Mouse (Mus musculus) neural tube, embryonic 15.5 days (tissue): ENCODE measurements around the gene Liph. TPM values are rescaled to one million over a fixed set of nuclear protein-coding genes. Genes with fewer than 3 reads are reported as not detected.

ENCODE experiments used
- ATAC-seq: fragments of 200-750 bp; cut with Nextera tagmentation; 2 replicates; pipeline ENCODE4 v1.8.0; 2017; ENCODE audit warnings: mild to moderate bottlenecking, moderate TSS enrichment, moderate library complexity; ENCODE audit not compliant: low FRiP score
- H3K27ac ChIP-seq: fragments of 300-500 bp; sonication (generic); replicated peaks from 2 replicates; pipeline ENCODE4 v1.5.1; 2015; ENCODE audit warnings: mild to moderate bottlenecking, inconsistent platforms
- H3K27me3 ChIP-seq: fragments of 300-500 bp; sonication (generic); replicated peaks from 2 replicates; pipeline ENCODE4 v1.6.1; 2015; ENCODE audit warnings: inconsistent platforms
- H3K36me3 ChIP-seq: fragments of 300-500 bp; sonication (generic); 2 replicates; pipeline ENCODE4 v1.6.1; 2015; ENCODE audit warnings: inconsistent platforms
- H3K4me1 ChIP-seq: fragments of 300-500 bp; sonication (generic); 2 replicates; pipeline ENCODE4 v1.6.1; 2015; ENCODE audit warnings: inconsistent platforms
- H3K4me2 ChIP-seq: fragments of 300-500 bp; sonication (generic); 2 replicates; pipeline ENCODE4 v1.6.1; 2015; ENCODE audit warnings: inconsistent platforms, mild to moderate bottlenecking, moderate library complexity
- H3K4me3 ChIP-seq: fragments of 300-500 bp; sonication (generic); replicated peaks from 2 replicates; pipeline ENCODE4 v1.5.1; 2015; ENCODE audit warnings: mild to moderate bottlenecking, inconsistent platforms
- H3K9ac ChIP-seq: fragments of 300-500 bp; sonication (generic); replicated peaks from 2 replicates; pipeline ENCODE4 v1.6.1; 2015; ENCODE audit warnings: mild to moderate bottlenecking, inconsistent platforms
- H3K9me3 ChIP-seq: fragments of 300-500 bp; sonication (generic); replicated peaks from 2 replicates; pipeline ENCODE4 v1.6.1; 2016; ENCODE audit warnings: inconsistent platforms
- WGBS: fragments of 180-500 bp; shearing (Covaris S2); methylation state at CpG from one replicate; pipeline ENCODE4 v1.1.7; 2015; ENCODE audit warnings: mixed read lengths; 5-methylcytosine and 5-hydroxymethylcytosine counted together
- polyA plus RNA-seq: library from polyadenylated mRNA; unstranded; fragments of >200 nt; fragmentation: Nextera tagmentation; extraction: Ambion mirVana; gene quantifications from 2 replicates; pipeline ENCODE4 v1.2.1, GENCODE M21; 2015

The Liph gene
- 0.49 and 1.8 TPM in 2 replicates for polyA plus RNA-seq

- Histone ChIP-seq H3K4me2 (peak within 1 kb of the TSS; percentile 61), H3K9ac (0 out of 2 replicates have a peak within 1 kb of the TSS, but pooled peaks have one; percentile 26), H3K36me3 (no peaks in the 10 kb centered on the region), H3K4me1 (peaks cover 5% of the 10 kb centered on the region), H3K4me3 (peak within 1 kb of the TSS; percentile 30), H3K9me3 (no peaks in the 10 kb centered on the region), H3K27me3 (no peaks in the 10 kb centered on the region), H3K27ac (no peak within 1 kb of the TSS)
- 2% methylated on average over 16 of the region's 16 CpGs for WGBS
- ATAC-seq = no peak
Observed at GRCm38 (mm10) chr16:21995304-21995703, at the start of gene Liph. TSS of gene Liph (minus strand) at chr16:21995663.

- Histone ChIP-seq H3K36me3 (peaks cover 76% of the 10 kb centered on the region), H3K4me3 (no peak overlapping the region), H3K27ac (no peak overlapping the region), H3K4me1 (no peaks in the 10 kb centered on the region), H3K27me3 (no peaks in the 10 kb centered on the region), H3K9me3 (no peaks in the 10 kb centered on the region), H3K9ac (no peak overlapping the region), H3K4me2 (no peak overlapping the region)
- 91% methylated on average over 4 of the region's 4 CpGs for WGBS
- no peak for ATAC-seq
Observed at GRCm38 (mm10) chr16:22043830-22044229, 48.4 kb upstream of the Liph start.

DNA sequence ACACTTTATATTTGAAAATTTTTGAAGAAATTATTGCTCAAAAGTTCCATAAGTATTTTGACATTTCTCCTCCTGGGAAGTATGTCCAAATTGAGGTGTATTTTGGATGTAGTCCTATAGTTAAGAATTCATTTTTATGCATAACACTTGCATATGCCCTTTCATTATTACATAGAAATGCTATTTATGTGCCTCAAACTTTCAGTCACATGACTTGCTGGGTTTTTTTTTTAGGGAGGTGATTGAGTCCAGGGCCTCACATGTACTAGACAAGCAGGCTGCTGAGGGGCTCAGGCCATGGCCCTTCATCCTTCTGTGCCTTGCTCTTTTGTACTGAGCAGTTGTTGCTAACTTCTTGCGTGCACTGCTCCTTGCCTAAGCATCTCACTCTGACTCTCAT lies 44.5 kb upstream of the Liph start:
- Histone ChIP-seq H3K36me3 (peaks cover 66% of the 10 kb centered on the region), H3K9ac (no peak overlapping the region), H3K27me3 (no peaks in the 10 kb centered on the region), H3K4me2 (no peak overlapping the region), H3K4me3 (no peak overlapping the region), H3K27ac (no peak overlapping the region), H3K9me3 (no peaks in the 10 kb centered on the region), H3K4me1 (no peaks in the 10 kb centered on the region)
- ATAC-seq = no peak
- 86% methylated on average over 1 of the region's 1 CpGs for WGBS

DNA sequence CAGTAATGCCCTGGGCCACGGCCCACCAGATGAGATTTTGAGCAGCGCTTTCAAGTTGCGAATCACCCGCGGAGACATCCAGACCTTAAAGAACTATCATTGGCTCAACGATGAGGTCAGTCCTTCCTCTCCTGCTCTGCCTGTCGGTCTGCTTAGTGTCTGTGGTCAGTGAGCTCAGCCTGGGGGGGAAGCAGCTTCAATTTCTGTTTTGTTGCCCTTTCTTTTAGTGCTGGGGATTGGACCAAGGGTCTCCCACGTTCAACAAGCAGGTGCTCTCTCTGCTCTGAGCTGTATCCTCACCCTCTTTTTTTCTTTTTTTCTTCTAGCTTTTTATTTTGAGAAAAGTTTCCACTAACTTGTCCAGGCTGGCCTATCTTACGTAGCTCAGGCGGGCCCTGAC lies 43.1 kb upstream of the Liph start:
- Histone ChIP-seq H3K4me2 (no peak overlapping the region), H3K4me1 (no peaks in the 10 kb centered on the region), H3K9me3 (no peaks in the 10 kb centered on the region), H3K27me3 (no peaks in the 10 kb centered on the region), H3K36me3 (peaks cover 52% of the 10 kb centered on the region), H3K9ac (no peak overlapping the region), H3K27ac (no peak overlapping the region), H3K4me3 (no peak overlapping the region)
- ATAC-seq = no peak
- WGBS = 91% methylated on average over 10 of the region's 10 CpGs

- Histone ChIP-seq H3K4me3 (no peak overlapping the region), H3K4me2 (no peak overlapping the region), H3K36me3 (peaks cover 80% of the 10 kb centered on the region), H3K9me3 (no peaks in the 10 kb centered on the region), H3K27me3 (no peaks in the 10 kb centered on the region), H3K9ac (no peak overlapping the region), H3K4me1 (no peaks in the 10 kb centered on the region), H3K27ac (no peak overlapping the region)
- no peak for ATAC-seq
- 98% methylated on average over 5 of the region's 5 CpGs for WGBS
Observed at GRCm38 (mm10) chr16:22027474-22027873, 32.0 kb upstream of the Liph start.

- no peak for ATAC-seq
- H3K36me3 ChIP-seq = peaks cover 68% of the 10 kb centered on the region
- H3K27me3 ChIP-seq = no peaks in the 10 kb centered on the region
- WGBS = 100% methylated on average over 2 of the region's 2 CpGs
- H3K9ac ChIP-seq = no peak overlapping the region
- no peak overlapping the region for H3K4me2 ChIP-seq
- H3K9me3 ChIP-seq = no peaks in the 10 kb centered on the region
- H3K4me3 ChIP-seq = no peak overlapping the region
- H3K27ac ChIP-seq = no peak overlapping the region
- H3K4me1 ChIP-seq = no peaks in the 10 kb centered on the region
Observed at GRCm38 (mm10) chr16:22022122-22022521, 26.7 kb upstream of the Liph start.

GRCm38 (mm10) chr16:22015569-22015968 lies 20.1 kb upstream of the Liph start:
- Histone ChIP-seq H3K9me3 (no peaks in the 10 kb centered on the region), H3K9ac (no peak overlapping the region), H3K4me3 (no peak overlapping the region), H3K27me3 (no peaks in the 10 kb centered on the region), H3K36me3 (peaks cover 41% of the 10 kb centered on the region), H3K4me1 (peaks cover 9% of the 10 kb centered on the region), H3K27ac (no peak overlapping the region), H3K4me2 (no peak overlapping the region)
- 89% methylated on average over 1 of the region's 1 CpGs for WGBS
- ATAC-seq = no peak

DNA sequence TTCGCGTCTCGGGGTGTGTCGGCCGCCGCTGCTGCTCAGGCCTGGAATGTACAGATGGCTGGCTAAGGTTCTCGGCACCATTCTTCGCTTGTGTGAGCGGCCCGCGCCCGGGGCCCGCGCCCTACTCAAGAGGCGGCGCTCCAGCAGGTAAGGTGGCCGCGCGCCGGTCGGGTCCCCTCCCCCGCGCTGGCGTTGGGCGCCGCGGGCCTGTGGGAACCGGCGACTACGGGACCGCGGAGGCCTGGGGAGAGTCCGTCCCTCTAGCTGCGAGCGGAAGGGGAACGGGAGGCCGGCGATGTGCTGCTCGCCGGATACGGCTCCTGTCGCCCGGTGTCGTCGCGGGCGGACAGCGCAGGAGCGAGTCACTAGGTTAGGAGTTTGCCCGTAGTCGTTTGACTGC lies 14.1 kb upstream of the Liph start:
- Histone ChIP-seq H3K4me1 (peaks cover 19% of the 10 kb centered on the region), H3K4me3 (peak overlapping the region; percentile 95), H3K36me3 (no peaks in the 10 kb centered on the region), H3K4me2 (peak overlapping the region; percentile 69), H3K9me3 (no peaks in the 10 kb centered on the region), H3K27ac (peak overlapping the region; percentile 87), H3K9ac (peak overlapping the region; percentile 82), H3K27me3 (no peaks in the 10 kb centered on the region)
- ATAC-seq = peak; percentile 74
- WGBS = under 1% methylated on average over 45 of the region's 51 CpGs

DNA sequence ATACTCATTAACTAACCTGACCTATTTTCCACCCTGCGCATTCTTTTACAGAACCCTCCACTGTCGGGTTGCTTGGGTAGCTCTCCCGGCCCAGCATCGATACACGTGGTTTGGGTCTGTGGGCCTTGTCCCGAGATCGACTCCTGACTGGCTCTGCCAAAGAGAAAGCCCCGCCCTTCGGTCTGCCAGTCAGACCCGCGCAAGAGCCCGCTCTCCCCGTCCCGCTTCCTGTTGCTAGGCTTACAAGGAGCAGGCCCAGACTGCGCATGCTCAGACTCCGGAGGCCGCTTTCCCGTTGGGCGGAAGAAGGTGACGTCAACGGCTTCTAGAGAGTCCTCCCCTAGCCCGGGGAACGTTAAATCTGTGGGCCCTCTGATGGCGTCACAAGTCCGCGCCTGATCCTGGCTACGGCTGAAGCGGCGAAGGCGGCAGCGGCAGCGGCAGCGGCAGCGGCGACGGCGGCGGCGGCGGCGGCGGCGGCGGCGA lies 13.7 kb upstream of the Liph start, which contains the start of gene Senp2:
Gene Senp2, plus strand, starts transcription at position 386 of the 486 bp plus-strand sequence.
- under 1% methylated on average over 42 of the region's 45 CpGs for WGBS
- peak; percentile 99 for ATAC-seq
- no peaks in the 10 kb centered on the region for H3K9me3 ChIP-seq

DNA sequence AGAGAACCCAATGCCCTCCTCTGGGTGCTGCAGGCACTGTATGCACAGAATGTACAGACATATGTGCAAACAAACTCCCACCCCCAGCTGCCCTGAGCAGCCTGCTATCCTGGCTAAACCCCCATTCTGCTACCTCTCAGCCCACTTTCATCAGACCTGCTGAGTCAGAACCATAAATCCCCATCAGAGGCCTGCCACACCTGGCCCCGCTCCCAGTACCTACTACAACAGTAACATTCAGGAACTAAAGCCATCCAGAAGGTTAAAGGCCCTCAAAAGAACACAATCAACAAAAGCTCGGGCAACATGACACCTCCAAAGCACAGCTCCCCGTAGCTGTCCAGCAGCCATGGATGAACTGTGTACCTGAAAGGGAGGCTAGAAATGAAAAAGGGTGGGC lies 6.1 kb upstream of the Liph start:
- no peaks in the 10 kb centered on the region for H3K36me3 ChIP-seq

More for the DNA sequence above, 13.7 kb upstream of the Liph start, which contains the start of gene Senp2:
- Histone ChIP-seq H3K27me3 (no peaks in the 10 kb centered on the region), H3K27ac (peak within 1 kb of the TSS; percentile 87), H3K9ac (peak within 1 kb of the TSS; percentile 82), H3K4me3 (peak within 1 kb of the TSS; percentile 95), H3K4me2 (peak within 1 kb of the TSS; percentile 69), H3K36me3 (no peaks in the 10 kb centered on the region), H3K4me1 (peaks cover 19% of the 10 kb centered on the region)

GRCm38 (mm10) chr16:22001172-22001571 lies 5.7 kb upstream of the Liph start:
- no peak for ATAC-seq
- Histone ChIP-seq H3K27ac (no peak overlapping the region), H3K27me3 (no peaks in the 10 kb centered on the region), H3K4me1 (no peaks in the 10 kb centered on the region), H3K9ac (no peak overlapping the region), H3K4me3 (no peak overlapping the region), H3K4me2 (no peak overlapping the region), H3K9me3 (no peaks in the 10 kb centered on the region), H3K36me3 (no peaks in the 10 kb centered on the region)
- WGBS = 67% methylated on average over 4 of the region's 4 CpGs

More for the DNA sequence above, 6.1 kb upstream of the Liph start:
- Histone ChIP-seq H3K4me2 (no peak overlapping the region), H3K9ac (no peak overlapping the region), H3K27ac (no peak overlapping the region), H3K4me3 (no peak overlapping the region), H3K27me3 (no peaks in the 10 kb centered on the region), H3K9me3 (no peaks in the 10 kb centered on the region), H3K4me1 (no peaks in the 10 kb centered on the region)
- 80% methylated on average over 3 of the region's 3 CpGs for WGBS
- no peak for ATAC-seq

- H3K27ac ChIP-seq = no peak overlapping the region
- no peak for ATAC-seq
- H3K27me3 ChIP-seq = no peaks in the 10 kb centered on the region
- H3K9me3 ChIP-seq = no peaks in the 10 kb centered on the region
- H3K4me1 ChIP-seq = peaks cover 5% of the 10 kb centered on the region
- WGBS = 87% methylated on average over 4 of the region's 4 CpGs
- H3K4me3 ChIP-seq = no peak overlapping the region
- H3K36me3 ChIP-seq = no peaks in the 10 kb centered on the region
- no peak overlapping the region for H3K9ac ChIP-seq
- no peak overlapping the region for H3K4me2 ChIP-seq
Observed at GRCm38 (mm10) chr16:21999941-22000690, 4.7 kb upstream of the Liph start.
